Mouse (Mus musculus) adrenal gland (tissue): Measurements from ENCODE around the gene Gdpgp1.

Experiments
- intact Hi-C: fragments of 180-260 bp; cut with DNase I; formaldehyde crosslinking; loops from one replicate; pipeline ENCODE4 v1.15.1; 2025

Gdpgp1 gene

GRCm38 (mm10) chr7:80220237-80220797 lies 12.3 kb upstream of the Gdpgp1 start:
- intact Hi-C loops, result no loop called here

- intact Hi-C loops, result no loop called here
These were observed 11.4 kb upstream of the Gdpgp1 start for GRCm38 (mm10) chr7:80221179-80221750.

- intact Hi-C loops, result no loop called here
These were observed 5.6 kb upstream of the Gdpgp1 start for GRCm38 (mm10) chr7:80227065-80227464.

GRCm38 (mm10) chr7:80230196-80230595 lies 2.5 kb upstream of the Gdpgp1 start:
- intact Hi-C loops, result no loop called here

- intact Hi-C loops, result no loop called here
These were observed 635 bp upstream of the Gdpgp1 start for GRCm38 (mm10) chr7:80231971-80232488.

- intact Hi-C loops, result no loop called here
These were observed 1.1 kb downstream of the Gdpgp1 start for GRCm38 (mm10) chr7:80233799-80234198.

GRCm38 (mm10) chr7:80238542-80238941 lies 5.9 kb downstream of the Gdpgp1 start:
- intact Hi-C loops, result no loop called here

- intact Hi-C loops, result no loop called here
These were observed 9.0 kb downstream of the Gdpgp1 start for GRCm38 (mm10) chr7:80241661-80242060.

- intact Hi-C loops, result no loop called here
These were observed 12.2 kb downstream of the Gdpgp1 start for GRCm38 (mm10) chr7:80244851-80245250.

- intact Hi-C loops, result no loop called here
These were observed 13.6 kb downstream of the Gdpgp1 start, which contains the start of gene Ttll13 for GRCm38 (mm10) chr7:80246148-80246721. Ttll13 (plus strand) TSS chr7:80246376.

- intact Hi-C loops, result no loop called here
These were observed 14.2 kb downstream of the Gdpgp1 start for GRCm38 (mm10) chr7:80246859-80247258.

- intact Hi-C loops, result no loop called here
These were observed 19.8 kb downstream of the Gdpgp1 start for GRCm38 (mm10) chr7:80252437-80252836.

GRCm38 (mm10) chr7:80252886-80253285 lies 20.2 kb downstream of the Gdpgp1 start:
- intact Hi-C loops, result no loop called here

- intact Hi-C loops, result loop anchor here (5.0 kb wide), 1 partner anchor 114 kb away; no protein-coding TSS in a partner anchor
These were observed 23.3 kb downstream of the Gdpgp1 start for GRCm38 (mm10) chr7:80255981-80256380.

- intact Hi-C loops, result loop anchor here (5.0 kb wide), 1 partner anchor 115 kb away; no protein-coding TSS in a partner anchor
These were observed 25.0 kb downstream of the Gdpgp1 start for GRCm38 (mm10) chr7:80257706-80258105.

- intact Hi-C loops, result no loop called here
These were observed 28.1 kb downstream of the Gdpgp1 start, which contains the start of gene Ngrn for GRCm38 (mm10) chr7:80260625-80261371. Ngrn (plus strand) TSS chr7:80261215.

GRCm38 (mm10) chr7:80261372-80261990 lies 28.8 kb downstream of the Gdpgp1 start:
- intact Hi-C loops, result no loop called here

GRCm38 (mm10) chr7:80264606-80265005 lies 31.9 kb downstream of the Gdpgp1 start:
- intact Hi-C loops, result no loop called here

- intact Hi-C loops, result no loop called here
These were observed 35.1 kb downstream of the Gdpgp1 start for GRCm38 (mm10) chr7:80267764-80268163.

GRCm38 (mm10) chr7:80268897-80269750 lies 36.5 kb downstream of the Gdpgp1 start, which contains the start of gene Vps33b:
Vps33b (plus strand) TSS chr7:80269649.
- intact Hi-C loops, result no loop called here
